Mouse (Mus musculus) megakaryocyte, embryonic 14.5 days (primary cell): ENCODE results near the gene Mthfd1l.

Experiments
- FLI1 ChIP-seq: IDR thresholded peaks from 2 replicates; pipeline ENCODE4 v1.6.1; 2012; ENCODE audit warnings: low read length, inconsistent platforms, mixed read lengths
- GATA1 ChIP-seq: IDR thresholded peaks from 3 replicates; pipeline ENCODE4 v1.6.1; 2012; ENCODE audit warnings: mixed read lengths, low read length, inconsistent platforms, borderline replicate concordance

DNA sequence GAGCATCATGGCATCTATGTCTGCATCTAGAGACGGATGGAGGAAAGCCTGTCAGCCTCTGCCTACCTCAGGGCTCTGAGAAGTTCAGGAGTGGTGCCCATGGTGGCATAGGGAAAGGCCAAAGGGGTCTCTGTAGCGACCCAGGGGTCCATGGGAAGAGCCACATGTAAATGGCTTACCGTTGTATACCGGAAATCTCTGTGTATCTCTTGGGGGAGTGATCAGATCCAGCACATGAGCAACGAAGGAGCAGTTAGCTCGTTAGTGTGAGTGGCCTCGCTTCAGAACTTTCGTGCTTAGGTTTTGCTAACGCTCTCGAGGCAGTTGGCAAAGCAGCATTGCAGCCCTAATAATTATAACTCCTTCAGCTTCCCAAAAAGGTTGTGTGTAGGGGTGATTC, 169.9 kb downstream of the Mthfd1l start:
- TF ChIP-seq GATA1 (no peak), FLI1 (no peak)
